ENCODE assay signal across 8 mouse cellular contexts in genomic region chr1:119197415-119197700, GRCm38 (mm10).
DNase-seq lines count a peak whose midpoint lies in the region; ATAC-seq lines count a peak whose summit lies in the region.

No protein-coding gene starts in this region.

- no peak overlapping the region for H3K27ac ChIP-seq in neural tube, embryonic 13.5 days (replicated peaks)
- no peak overlapping the region for H3K27ac ChIP-seq in hindbrain, embryonic 16.5 days (ENCODE audit: low read depth, low read length)

- no peak overlapping the region for H3K4me2 ChIP-seq in neural tube, embryonic 13.5 days
- H3K4me2 ChIP-seq in hindbrain, embryonic 16.5 days (ENCODE audit: low read length): peak overlapping the region; percentile 19; the same call in 1 of the 2 replicates

- peak; percentile 63; the same call in 1 of the 2 replicates for ATAC-seq in neural tube, embryonic 13.5 days (ENCODE audit: low read depth)
- 0 out of 2 replicates have a peak, but pooled peaks have one; percentile 14 for ATAC-seq in hindbrain, embryonic 16.5 days

- H3K27me3 ChIP-seq in neural tube, embryonic 13.5 days: no peaks in the 10 kb centered on the region; the same call in 1 of the 2 replicates
- H3K27me3 ChIP-seq in hindbrain, embryonic 16.5 days (replicated peaks; ENCODE audit: control insufficient read depth, insufficient read depth, low read length): no peaks in the 10 kb centered on the region

- peaks cover 10% of the 10 kb centered on the region for H3K4me1 ChIP-seq in neural tube, embryonic 13.5 days (replicated peaks)
- H3K4me1 ChIP-seq in hindbrain, embryonic 16.5 days (ENCODE audit: control insufficient read depth, insufficient read depth, low read depth, low read length): peaks cover 5% of the 10 kb centered on the region

- 38% methylated on average over 7 of the region's 7 CpGs for WGBS in neural tube, embryonic 13.5 days
- WGBS in hindbrain, embryonic 16.5 days: 40% methylated on average over 7 of the region's 7 CpGs

- H3K9me3 ChIP-seq in neural tube, embryonic 13.5 days: no peaks in the 10 kb centered on the region
- no peaks in the 10 kb centered on the region for H3K9me3 ChIP-seq in hindbrain, embryonic 16.5 days (ENCODE audit: control insufficient read depth, low read length)

- DNase-seq in neural tube, embryonic 10.5 days (ENCODE audit: extremely low spot score, low spot score): no peak
- DNase-seq in heart, adult 8-10 months (ENCODE audit: low spot score): peak; percentile 27
- peak; percentile 17 for DNase-seq in ovary, postnatal 14 days (ENCODE audit: low spot score)
- no peak for DNase-seq in gastrocnemius, postnatal 4 days (ENCODE audit: low spot score in 2 of 2)
- DNase-seq in frontal cortex, postnatal 10 days (ENCODE audit: low spot score in 2 of 2): no peak
- no peak for DNase-seq in right cerebral cortex, adult 2 months (ENCODE audit: low spot score in 2 of 2)

- H3K36me3 ChIP-seq in neural tube, embryonic 13.5 days: no peaks in the 10 kb centered on the region
- no peaks in the 10 kb centered on the region for H3K36me3 ChIP-seq in hindbrain, embryonic 16.5 days (ENCODE audit: control insufficient read depth, insufficient read depth, low read length)

- H3K4me3 ChIP-seq in neural tube, embryonic 13.5 days: no peak overlapping the region
- no peak overlapping the region for H3K4me3 ChIP-seq in hindbrain, embryonic 16.5 days (ENCODE audit: low read length)

- H3K9ac ChIP-seq in neural tube, embryonic 13.5 days: no peak overlapping the region
- no peak overlapping the region for H3K9ac ChIP-seq in hindbrain, embryonic 16.5 days (ENCODE audit: low read depth, low read length)

Comparison
In these comparisons a context has a peak if more than half of its experiments do, and no peak if none do; other contexts are left out.
1. DNase-seq: peak in heart, adult 8-10 months (single experiment) and ovary, postnatal 14 days (single experiment); none in neural tube, embryonic 10.5 days (single experiment), gastrocnemius, postnatal 4 days (0 of 2), frontal cortex, postnatal 10 days (0 of 2) and right cerebral cortex, adult 2 months (0 of 2).